Mouse (Mus musculus): ENCODE data around the gene Ace3.

GRCm38 (mm10) chr11:106026465-106027151 is 32.1 kb downstream of the Ace3 start:
- TF ChIP-seq CTCF (IDR thresholded peaks at IDR 0.05; ENCODE audit: low read depth, low read length) = peak; percentile 84
- TF ChIP-seq POLR2A (IDR thresholded peaks at IDR 0.05; ENCODE audit: extremely low read depth, insufficient read depth, low read length) = no peak

Data from liver, adult 2 months (tissue).